Mouse (Mus musculus): Measurements from ENCODE around the gene Sympk.

- TF ChIP-seq CTCF (IDR thresholded peaks at IDR 0.05; ENCODE audit: extremely low read depth, insufficient read length, insufficient replicate concordance, low read depth, low read length) (no peak), POLR2A (IDR thresholded peaks at IDR 0.05; ENCODE audit: low read depth, low read length) (no peak)
Observed at GRCm38 (mm10) chr7:18992294-18992675, 31.9 kb upstream of the Sympk start.
